Mouse (Mus musculus): ENCODE measurements around the gene Slc4a1. TPM values are rescaled to one million over a fixed set of nuclear protein-coding genes. Genes with fewer than 3 reads are reported as not detected.

The Slc4a1 gene
- polyA plus RNA-seq, 1 experiment from 2014 or later, result 2.8 TPM

GRCm38 (mm10) chr11:102334973-102335700 is 30.9 kb downstream of the Slc4a1 start:
- no peaks in the 10 kb centered on the region for H3K27me3 ChIP-seq (replicated peaks; ENCODE audit: control insufficient read depth, insufficient read depth, low read length)
- H3K4me2 ChIP-seq (ENCODE audit: low read length), result no peak overlapping the region
- H3K27ac ChIP-seq (ENCODE audit: low read depth), result no peak overlapping the region; the same call in 1 of the 2 replicates
- no peak overlapping the region for H3K4me3 ChIP-seq (ENCODE audit: low read depth, low read length)
- no peak for ATAC-seq (replicated peaks; ENCODE audit: low FRiP score, low TSS enrichment, low read depth)
- no peaks in the 10 kb centered on the region for H3K9me3 ChIP-seq (ENCODE audit: control insufficient read depth, low read length)
- H3K36me3 ChIP-seq (ENCODE audit: control insufficient read depth, insufficient read depth, low read length), result no peaks in the 10 kb centered on the region
- DNase-seq (ENCODE audit: low spot score), result no peak
- 28% methylated on average over 9 of the region's 9 CpGs for WGBS
- H3K9ac ChIP-seq (ENCODE audit: low read length), result no peak overlapping the region
- H3K4me1 ChIP-seq (replicated peaks; ENCODE audit: control insufficient read depth, insufficient read depth, low read length), result peaks cover 9% of the 10 kb centered on the region; the same call in 1 of the 2 replicates

- no peak overlapping the region for H3K27ac ChIP-seq (ENCODE audit: low read depth)
- H3K27me3 ChIP-seq (replicated peaks; ENCODE audit: control insufficient read depth, insufficient read depth, low read length), result no peaks in the 10 kb centered on the region
- H3K9ac ChIP-seq (ENCODE audit: low read length), result no peak overlapping the region
- no peak overlapping the region for H3K4me3 ChIP-seq (ENCODE audit: low read depth, low read length)
- 54% methylated on average over 4 of the region's 4 CpGs for WGBS
- no peaks in the 10 kb centered on the region for H3K9me3 ChIP-seq (ENCODE audit: control insufficient read depth, low read length)
- H3K4me2 ChIP-seq (ENCODE audit: low read length), result no peak overlapping the region
- no peak for ATAC-seq (replicated peaks; ENCODE audit: low FRiP score, low TSS enrichment, low read depth)
- 0 out of 2 replicates have a peak, but pooled peaks cover 4% of the 10 kb centered on the region for H3K4me1 ChIP-seq (replicated peaks; ENCODE audit: control insufficient read depth, insufficient read depth, low read length)
- H3K36me3 ChIP-seq (ENCODE audit: control insufficient read depth, insufficient read depth, low read length), result no peaks in the 10 kb centered on the region
- DNase-seq (ENCODE audit: low spot score), result no peak
These were observed 32.0 kb downstream of the Slc4a1 start for GRCm38 (mm10) chr11:102334010-102334409.

GRCm38 (mm10) chr11:102333061-102333460 is 32.9 kb downstream of the Slc4a1 start:
- Histone ChIP-seq H3K4me1 (replicated peaks; ENCODE audit: control insufficient read depth, insufficient read depth, low read length) (0 out of 2 replicates have a peak, but pooled peaks cover 4% of the 10 kb centered on the region), H3K4me2 (ENCODE audit: low read length) (no peak overlapping the region), H3K9me3 (ENCODE audit: control insufficient read depth, low read length) (no peaks in the 10 kb centered on the region), H3K27me3 (replicated peaks; ENCODE audit: control insufficient read depth, insufficient read depth, low read length) (no peaks in the 10 kb centered on the region), H3K27ac (ENCODE audit: low read depth) (no peak overlapping the region), H3K36me3 (ENCODE audit: control insufficient read depth, insufficient read depth, low read length) (no peaks in the 10 kb centered on the region), H3K4me3 (ENCODE audit: low read depth, low read length) (no peak overlapping the region), H3K9ac (ENCODE audit: low read length) (no peak overlapping the region)
- no peak for ATAC-seq (replicated peaks; ENCODE audit: low FRiP score, low TSS enrichment, low read depth)
- no peak for DNase-seq (ENCODE audit: low spot score)

- no peak for DNase-seq (ENCODE audit: low spot score)
- WGBS, result 60% methylated on average over 4 of the region's 4 CpGs
These were observed 34.2 kb downstream of the Slc4a1 start for GRCm38 (mm10) chr11:102331806-102332205.

GRCm38 (mm10) chr11:102330039-102330438 is 36.0 kb downstream of the Slc4a1 start:
- DNase-seq (ENCODE audit: low spot score) (no peak), ATAC-seq (replicated peaks; ENCODE audit: low FRiP score, low TSS enrichment, low read depth) (no peak)
- H3K9ac ChIP-seq (ENCODE audit: low read length), result no peak overlapping the region
- H3K27me3 ChIP-seq (replicated peaks; ENCODE audit: control insufficient read depth, insufficient read depth, low read length), result no peaks in the 10 kb centered on the region
- H3K4me2 ChIP-seq (ENCODE audit: low read length), result no peak overlapping the region
- WGBS, result 77% methylated on average over 3 of the region's 3 CpGs
- H3K4me1 ChIP-seq (replicated peaks; ENCODE audit: control insufficient read depth, insufficient read depth, low read length), result 0 out of 2 replicates have a peak, but pooled peaks cover under 1% of the 10 kb centered on the region
- no peak overlapping the region for H3K27ac ChIP-seq (ENCODE audit: low read depth)
- no peak overlapping the region for H3K4me3 ChIP-seq (ENCODE audit: low read depth, low read length)
- no peaks in the 10 kb centered on the region for H3K36me3 ChIP-seq (ENCODE audit: control insufficient read depth, insufficient read depth, low read length)
- no peaks in the 10 kb centered on the region for H3K9me3 ChIP-seq (ENCODE audit: control insufficient read depth, low read length)

More at GRCm38 (mm10) chr11:102331806-102332205, 34.2 kb downstream of the Slc4a1 start:
- ATAC-seq (replicated peaks; ENCODE audit: low FRiP score, low TSS enrichment, low read depth), result no peak
- Histone ChIP-seq H3K9ac (ENCODE audit: low read length) (no peak overlapping the region), H3K4me2 (ENCODE audit: low read length) (no peak overlapping the region), H3K27ac (ENCODE audit: low read depth) (no peak overlapping the region), H3K4me1 (replicated peaks; ENCODE audit: control insufficient read depth, insufficient read depth, low read length) (0 out of 2 replicates have a peak, but pooled peaks cover 4% of the 10 kb centered on the region), H3K9me3 (ENCODE audit: control insufficient read depth, low read length) (no peaks in the 10 kb centered on the region), H3K36me3 (ENCODE audit: control insufficient read depth, insufficient read depth, low read length) (no peaks in the 10 kb centered on the region), H3K27me3 (replicated peaks; ENCODE audit: control insufficient read depth, insufficient read depth, low read length) (no peaks in the 10 kb centered on the region), H3K4me3 (ENCODE audit: low read depth, low read length) (no peak overlapping the region)

GRCm38 (mm10) chr11:102329518-102329917 is 36.5 kb downstream of the Slc4a1 start:
- H3K36me3 ChIP-seq (ENCODE audit: control insufficient read depth, insufficient read depth, low read length), result no peaks in the 10 kb centered on the region
- no peak for DNase-seq (ENCODE audit: low spot score)
- no peak overlapping the region for H3K9ac ChIP-seq (ENCODE audit: low read length)
- H3K4me1 ChIP-seq (replicated peaks; ENCODE audit: control insufficient read depth, insufficient read depth, low read length), result no peaks in the 10 kb centered on the region
- H3K4me3 ChIP-seq (ENCODE audit: low read depth, low read length), result no peak overlapping the region
- no peak for ATAC-seq (replicated peaks; ENCODE audit: low FRiP score, low TSS enrichment, low read depth)
- H3K27ac ChIP-seq (ENCODE audit: low read depth), result no peak overlapping the region
- H3K27me3 ChIP-seq (replicated peaks; ENCODE audit: control insufficient read depth, insufficient read depth, low read length), result no peaks in the 10 kb centered on the region
- H3K4me2 ChIP-seq (ENCODE audit: low read length), result no peak overlapping the region
- H3K9me3 ChIP-seq (ENCODE audit: control insufficient read depth, low read length), result no peaks in the 10 kb centered on the region

GRCm38 (mm10) chr11:102327839-102328238 is 38.2 kb downstream of the Slc4a1 start:
- Histone ChIP-seq H3K27me3 (replicated peaks; ENCODE audit: control insufficient read depth, insufficient read depth, low read length) (no peaks in the 10 kb centered on the region), H3K4me2 (ENCODE audit: low read length) (no peak overlapping the region), H3K4me3 (ENCODE audit: low read depth, low read length) (no peak overlapping the region), H3K9me3 (ENCODE audit: control insufficient read depth, low read length) (no peaks in the 10 kb centered on the region), H3K27ac (ENCODE audit: low read depth) (no peak overlapping the region), H3K4me1 (replicated peaks; ENCODE audit: control insufficient read depth, insufficient read depth, low read length) (no peaks in the 10 kb centered on the region), H3K9ac (ENCODE audit: low read length) (no peak overlapping the region), H3K36me3 (ENCODE audit: control insufficient read depth, insufficient read depth, low read length) (no peaks in the 10 kb centered on the region)
- DNase-seq (ENCODE audit: low spot score) (no peak), ATAC-seq (replicated peaks; ENCODE audit: low FRiP score, low TSS enrichment, low read depth) (no peak)
- 77% methylated on average over 7 of the region's 7 CpGs for WGBS

GRCm38 (mm10) chr11:102327250-102327649 is 38.8 kb downstream of the Slc4a1 start:
- WGBS, result 57% methylated on average over 5 of the region's 5 CpGs
- no peaks in the 10 kb centered on the region for H3K36me3 ChIP-seq (ENCODE audit: control insufficient read depth, insufficient read depth, low read length)
- H3K4me1 ChIP-seq (replicated peaks; ENCODE audit: control insufficient read depth, insufficient read depth, low read length), result no peaks in the 10 kb centered on the region
- H3K9ac ChIP-seq (ENCODE audit: low read length), result no peak overlapping the region
- H3K27ac ChIP-seq (ENCODE audit: low read depth), result no peak overlapping the region
- ATAC-seq (replicated peaks; ENCODE audit: low FRiP score, low TSS enrichment, low read depth) (no peak), DNase-seq (ENCODE audit: low spot score) (no peak)
- H3K27me3 ChIP-seq (replicated peaks; ENCODE audit: control insufficient read depth, insufficient read depth, low read length), result no peaks in the 10 kb centered on the region
- H3K9me3 ChIP-seq (ENCODE audit: control insufficient read depth, low read length), result no peaks in the 10 kb centered on the region
- no peak overlapping the region for H3K4me2 ChIP-seq (ENCODE audit: low read length)
- no peak overlapping the region for H3K4me3 ChIP-seq (ENCODE audit: low read depth, low read length)

GRCm38 (mm10) chr11:102323516-102323915 is 42.5 kb downstream of the Slc4a1 start:
- H3K9ac ChIP-seq (ENCODE audit: low read length), result no peak overlapping the region
- H3K4me2 ChIP-seq (ENCODE audit: low read length), result no peak overlapping the region
- ATAC-seq (replicated peaks; ENCODE audit: low FRiP score, low TSS enrichment, low read depth) (no peak), DNase-seq (ENCODE audit: low spot score) (no peak)
- H3K4me1 ChIP-seq (replicated peaks; ENCODE audit: control insufficient read depth, insufficient read depth, low read length), result peaks cover 9% of the 10 kb centered on the region
- 73% methylated on average over 1 of the region's 1 CpGs for WGBS
- no peak overlapping the region for H3K27ac ChIP-seq (ENCODE audit: low read depth)
- no peak overlapping the region for H3K4me3 ChIP-seq (ENCODE audit: low read depth, low read length)
- H3K9me3 ChIP-seq (ENCODE audit: control insufficient read depth, low read length), result no peaks in the 10 kb centered on the region
- no peaks in the 10 kb centered on the region for H3K36me3 ChIP-seq (ENCODE audit: control insufficient read depth, insufficient read depth, low read length)
- H3K27me3 ChIP-seq (replicated peaks; ENCODE audit: control insufficient read depth, insufficient read depth, low read length), result no peaks in the 10 kb centered on the region

Data from intestine, embryonic 14.5 days (tissue).